Mouse (Mus musculus): ENCODE data around the gene Lgals1. TPM values are rescaled to one million over a fixed set of nuclear protein-coding genes. Genes with fewer than 3 reads are reported as not detected.
A peak's percentile ranks its signal among the peaks of the same experiment; 100 is the strongest.

Lgals1 gene
- polyA plus RNA-seq, 1 experiment = 13,722 TPM

DNA sequence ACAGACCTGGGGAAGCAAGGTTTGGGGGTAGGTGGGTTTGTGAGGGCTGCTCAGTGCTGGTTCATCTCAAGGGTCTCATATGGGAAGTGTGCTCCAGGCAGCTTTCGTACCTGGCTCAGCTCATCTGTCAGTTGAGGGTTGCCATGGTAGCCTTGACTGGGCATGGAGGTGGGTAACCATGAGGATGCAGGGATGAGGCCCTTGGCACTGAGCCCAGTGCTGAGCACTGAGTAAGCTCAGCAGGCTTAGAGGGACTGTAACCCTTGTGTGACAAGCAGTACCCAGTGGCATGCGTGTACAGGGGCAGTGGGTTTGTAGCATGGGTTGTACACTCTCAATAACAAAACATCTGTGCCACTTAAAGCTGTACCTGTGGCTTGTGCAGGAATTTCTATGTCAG lies 11.4 kb downstream of the Lgals1 start:
- Histone ChIP-seq H3K4me2 (ENCODE audit: low read depth) (no peak overlapping the region), H3K36me3 (ENCODE audit: control insufficient read depth, insufficient read depth) (peaks cover 26% of the 10 kb centered on the region), H3K79me2 (ENCODE audit: control insufficient read depth, insufficient read depth) (peaks cover 14% of the 10 kb centered on the region), H3ac (ENCODE audit: control insufficient read depth, insufficient read length) (no peak overlapping the region), H3K27me3 (ENCODE audit: control insufficient read depth, insufficient read depth, insufficient read length) (no peaks in the 10 kb centered on the region), H3K4me3 (no peak overlapping the region)
- no peak for TF ChIP-seq E2F4 (IDR thresholded peaks at IDR 0.05; ENCODE audit: insufficient read depth)
- no peak for TF ChIP-seq MAX (IDR thresholded peaks at IDR 0.05; ENCODE audit: low read depth)
- no peak for TF ChIP-seq POLR2A (IDR thresholded peaks at IDR 0.05; ENCODE audit: insufficient read length, low read depth)
- TF ChIP-seq MYOG (IDR thresholded peaks at IDR 0.05; ENCODE audit: control insufficient read depth in 1 of 3, insufficient read depth in 1 of 3, insufficient read length in 2 of 3, low read depth in 2 of 3) = no peak
- no peak for TF ChIP-seq TCF3 (IDR thresholded peaks at IDR 0.05; ENCODE audit: insufficient read length, low read depth)
- no peak for TF ChIP-seq POLR2AphosphoS2 (IDR thresholded peaks at IDR 0.05; ENCODE audit: insufficient read length, low read depth)
- no peak for TF ChIP-seq SRF (IDR thresholded peaks at IDR 0.05; ENCODE audit: control insufficient read depth, insufficient read length, low read depth)
- no peak for TF ChIP-seq REST (IDR thresholded peaks at IDR 0.05; ENCODE audit: insufficient read depth, insufficient read length)
- no peak for TF ChIP-seq MYOD1 (IDR thresholded peaks at IDR 0.05; ENCODE audit: control insufficient read depth in 1 of 3, insufficient read length in 2 of 3, low read depth in 2 of 3)
- TF ChIP-seq TCF12 (IDR thresholded peaks at IDR 0.05; ENCODE audit: insufficient read depth, poor library complexity, severe bottlenecking) = no peak
- no peak for TF ChIP-seq USF1 (IDR thresholded peaks at IDR 0.05; ENCODE audit: low read depth)
- no peak for TF ChIP-seq CEBPB (IDR thresholded peaks at IDR 0.05; ENCODE audit: insufficient read depth, poor library complexity, severe bottlenecking)

DNA sequence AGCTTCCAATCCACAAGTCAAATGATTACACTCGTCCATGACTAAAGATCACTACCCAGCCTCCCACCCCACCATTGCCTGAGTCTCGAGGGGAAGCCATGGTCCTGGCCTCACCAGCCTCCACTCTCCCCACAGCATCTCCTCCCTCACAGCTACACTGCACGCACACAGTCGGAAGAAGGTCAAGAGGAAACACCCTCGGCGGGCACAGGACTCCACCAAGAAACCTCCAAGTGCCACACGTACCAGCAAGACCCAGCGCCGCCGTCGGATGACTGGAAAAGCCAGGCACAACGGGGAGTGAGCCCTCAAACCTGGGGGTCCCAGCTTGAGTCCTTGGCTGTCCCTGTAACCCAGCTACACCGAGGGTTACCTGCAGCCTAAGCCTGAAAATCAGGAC lies 13.8 kb downstream of the Lgals1 start:
- H3K79me2 ChIP-seq (ENCODE audit: control insufficient read depth, insufficient read depth) = peaks cover 12% of the 10 kb centered on the region
- no peaks in the 10 kb centered on the region for H3K27me3 ChIP-seq (ENCODE audit: control insufficient read depth, insufficient read depth, insufficient read length)
- TF ChIP-seq TCF12 (IDR thresholded peaks at IDR 0.05; ENCODE audit: insufficient read depth, poor library complexity, severe bottlenecking) = no peak
- TF ChIP-seq CEBPB (IDR thresholded peaks at IDR 0.05; ENCODE audit: insufficient read depth, poor library complexity, severe bottlenecking) = no peak
- TF ChIP-seq MYOD1 (IDR thresholded peaks at IDR 0.05; ENCODE audit: control insufficient read depth in 1 of 3, insufficient read length in 2 of 3, low read depth in 2 of 3) = no peak
- TF ChIP-seq POLR2A (IDR thresholded peaks at IDR 0.05; ENCODE audit: insufficient read length, low read depth) = no peak
- no peak for TF ChIP-seq MAX (IDR thresholded peaks at IDR 0.05; ENCODE audit: low read depth)
- no peak for TF ChIP-seq SRF (IDR thresholded peaks at IDR 0.05; ENCODE audit: control insufficient read depth, insufficient read length, low read depth)
- TF ChIP-seq E2F4 (IDR thresholded peaks at IDR 0.05; ENCODE audit: insufficient read depth) = no peak
- no peak for TF ChIP-seq REST (IDR thresholded peaks at IDR 0.05; ENCODE audit: insufficient read depth, insufficient read length)
- no peak for TF ChIP-seq MYOG (IDR thresholded peaks at IDR 0.05; ENCODE audit: control insufficient read depth in 1 of 3, insufficient read depth in 1 of 3, insufficient read length in 2 of 3, low read depth in 2 of 3)
- TF ChIP-seq POLR2AphosphoS2 (IDR thresholded peaks at IDR 0.05; ENCODE audit: insufficient read length, low read depth) = no peak
- no peak for TF ChIP-seq TCF3 (IDR thresholded peaks at IDR 0.05; ENCODE audit: insufficient read length, low read depth)
- TF ChIP-seq USF1 (IDR thresholded peaks at IDR 0.05; ENCODE audit: low read depth) = no peak
- no peak overlapping the region for H3K4me2 ChIP-seq (ENCODE audit: low read depth)
- H3K36me3 ChIP-seq (ENCODE audit: control insufficient read depth, insufficient read depth) = peaks cover 26% of the 10 kb centered on the region
- H3K4me3 ChIP-seq = no peak overlapping the region
- H3ac ChIP-seq (ENCODE audit: control insufficient read depth, insufficient read length) = no peak overlapping the region

DNA sequence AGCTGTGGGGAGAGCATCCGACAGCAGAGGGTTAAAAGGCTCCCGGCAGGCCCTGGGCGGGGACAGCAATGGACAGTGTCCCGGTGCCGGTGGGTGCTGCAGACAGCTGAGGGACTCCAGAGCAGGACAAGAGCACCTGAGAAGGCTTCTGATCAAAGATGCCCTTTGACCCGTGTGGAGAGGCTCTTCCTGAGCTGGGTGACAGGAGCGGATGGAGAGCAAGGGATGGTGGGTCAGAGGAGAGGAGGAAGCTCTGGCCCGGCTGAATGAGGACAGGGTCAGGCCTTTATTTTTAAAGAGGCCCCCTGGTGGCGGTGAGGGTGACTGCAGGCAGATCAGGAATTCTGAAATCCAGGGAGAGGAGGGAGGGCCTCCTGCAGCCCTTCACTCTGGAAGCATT lies 16.1 kb downstream of the Lgals1 start:
- H3K4me3 ChIP-seq = no peak overlapping the region

DNA sequence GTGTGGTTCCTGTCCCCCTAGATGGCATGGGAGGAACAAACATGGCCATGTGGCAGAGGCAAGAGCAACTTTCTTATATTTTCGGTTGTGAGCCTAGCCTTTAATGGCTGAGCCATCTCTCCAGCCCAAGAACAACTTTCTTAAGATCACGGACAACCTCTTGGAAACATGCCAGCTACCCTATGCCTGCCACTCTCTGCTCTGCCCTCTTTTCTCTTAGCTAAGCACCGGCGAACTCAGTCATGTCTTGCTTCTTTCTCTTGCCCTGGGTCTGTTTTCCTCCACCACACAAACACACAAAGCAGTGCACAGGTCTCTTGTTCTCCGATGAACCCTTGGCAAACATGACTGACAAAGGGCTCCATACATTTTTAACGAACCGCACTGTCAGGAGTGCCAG lies 19.7 kb downstream of the Lgals1 start:
- Histone ChIP-seq H3K36me3 (ENCODE audit: control insufficient read depth, insufficient read depth) (peaks cover 4% of the 10 kb centered on the region), H3K4me2 (ENCODE audit: low read depth) (no peak overlapping the region), H3K27me3 (ENCODE audit: control insufficient read depth, insufficient read depth, insufficient read length) (no peaks in the 10 kb centered on the region), H3K4me3 (no peak overlapping the region), H3K79me2 (ENCODE audit: control insufficient read depth, insufficient read depth) (no peaks in the 10 kb centered on the region), H3ac (ENCODE audit: control insufficient read depth, insufficient read length) (no peak overlapping the region)
- TF ChIP-seq E2F4 (IDR thresholded peaks at IDR 0.05; ENCODE audit: insufficient read depth) (no peak), CEBPB (IDR thresholded peaks at IDR 0.05; ENCODE audit: insufficient read depth, poor library complexity, severe bottlenecking) (no peak), POLR2AphosphoS2 (IDR thresholded peaks at IDR 0.05; ENCODE audit: insufficient read length, low read depth) (no peak), MYOG (IDR thresholded peaks at IDR 0.05; ENCODE audit: control insufficient read depth in 1 of 3, insufficient read depth in 1 of 3, insufficient read length in 2 of 3, low read depth in 2 of 3) (no peak), SRF (IDR thresholded peaks at IDR 0.05; ENCODE audit: control insufficient read depth, insufficient read length, low read depth) (no peak), USF1 (IDR thresholded peaks at IDR 0.05; ENCODE audit: low read depth) (no peak), REST (IDR thresholded peaks at IDR 0.05; ENCODE audit: insufficient read depth, insufficient read length) (no peak), TCF12 (IDR thresholded peaks at IDR 0.05; ENCODE audit: insufficient read depth, poor library complexity, severe bottlenecking) (no peak), MYOD1 (IDR thresholded peaks at IDR 0.05; ENCODE audit: control insufficient read depth in 1 of 3, insufficient read length in 2 of 3, low read depth in 2 of 3) (no peak), TCF3 (IDR thresholded peaks at IDR 0.05; ENCODE audit: insufficient read length, low read depth) (no peak), MAX (IDR thresholded peaks at IDR 0.05; ENCODE audit: low read depth) (no peak), POLR2A (IDR thresholded peaks at IDR 0.05; ENCODE audit: insufficient read length, low read depth) (no peak)

More for the DNA sequence above, 16.1 kb downstream of the Lgals1 start:
- H3K4me2 ChIP-seq (ENCODE audit: low read depth) = no peak overlapping the region
- TF ChIP-seq TCF12 (IDR thresholded peaks at IDR 0.05; ENCODE audit: insufficient read depth, poor library complexity, severe bottlenecking) = no peak
- no peak for TF ChIP-seq SRF (IDR thresholded peaks at IDR 0.05; ENCODE audit: control insufficient read depth, insufficient read length, low read depth)
- peak; percentile 41 for TF ChIP-seq POLR2AphosphoS2 (IDR thresholded peaks at IDR 0.05; ENCODE audit: insufficient read length, low read depth)
- no peak for TF ChIP-seq MYOG (IDR thresholded peaks at IDR 0.05; ENCODE audit: control insufficient read depth in 1 of 3, insufficient read depth in 1 of 3, insufficient read length in 2 of 3, low read depth in 2 of 3)
- TF ChIP-seq REST (IDR thresholded peaks at IDR 0.05; ENCODE audit: insufficient read depth, insufficient read length) = no peak
- no peak for TF ChIP-seq USF1 (IDR thresholded peaks at IDR 0.05; ENCODE audit: low read depth)
- no peaks in the 10 kb centered on the region for H3K27me3 ChIP-seq (ENCODE audit: control insufficient read depth, insufficient read depth, insufficient read length)
- peaks cover 19% of the 10 kb centered on the region for H3K36me3 ChIP-seq (ENCODE audit: control insufficient read depth, insufficient read depth)
- H3K79me2 ChIP-seq (ENCODE audit: control insufficient read depth, insufficient read depth) = no peaks in the 10 kb centered on the region
- no peak overlapping the region for H3ac ChIP-seq (ENCODE audit: control insufficient read depth, insufficient read length)
